In the genomic region with DNA sequence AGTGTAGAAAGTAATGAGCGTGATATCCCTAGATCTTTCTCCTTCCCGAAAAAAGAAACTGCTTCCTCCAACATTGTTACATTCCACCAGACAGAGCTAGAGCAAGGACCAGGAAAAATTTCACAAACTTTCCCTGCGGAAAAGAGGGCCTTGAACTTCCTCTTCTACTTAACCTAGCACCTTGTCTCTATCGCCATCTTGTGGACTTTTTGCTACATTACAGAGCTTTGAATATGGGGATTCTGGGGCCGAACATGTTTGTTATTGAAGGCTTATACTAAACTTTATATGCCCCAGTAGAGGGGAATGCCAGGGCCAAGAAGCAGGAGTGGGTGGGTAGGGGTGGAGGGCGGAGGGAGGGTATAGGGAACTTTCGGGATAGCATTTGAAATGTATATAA, we compare ENCODE assay signal across 10 mouse cellular contexts. TPM values are rescaled to one million over a fixed set of nuclear protein-coding genes. Genes with fewer than 3 reads are reported as not detected.
A peak's percentile ranks its signal among the peaks of the same experiment; 100 is the strongest.
DNase-seq lines count a peak whose midpoint lies in the region; ATAC-seq and TF ChIP-seq lines count a peak whose summit lies in the region.
"Had no signal": no experiment of that assay in that cellular context is flagged by ENCODE, and none has a peak within 500 bp of the region (broad histone marks: within the 10 kb centered on the region; RNA-seq: fewer than 3 reads in every experiment).

No protein-coding gene starts in this region.

- TF ChIP-seq POLR2A in liver, adult 2 months (IDR thresholded peaks at IDR 0.05; ENCODE audit: extremely low read depth, insufficient read depth, low read length), result no peak

- WGBS in embryonic facial prominence, embryonic 11.5 days, result 29% methylated on average over 7 of the region's 7 CpGs
- WGBS in embryonic facial prominence, embryonic 10.5 days, result 36% methylated on average over 7 of the region's 7 CpGs
- 38% methylated on average over 7 of the region's 7 CpGs for WGBS in liver, adult 2 months
- 38% methylated on average over 7 of the region's 7 CpGs for WGBS in forebrain, embryonic 13.5 days

- no peak overlapping the region for H3K27ac ChIP-seq in embryonic facial prominence, embryonic 11.5 days (replicated peaks; ENCODE audit: low read depth, low read length)
- H3K27ac ChIP-seq in embryonic facial prominence, embryonic 10.5 days (replicated peaks), result no peak overlapping the region
- H3K27ac ChIP-seq in liver, adult 2 months (replicated peaks; ENCODE audit: insufficient read depth, low read depth, low read length), result no peak overlapping the region
- no peak overlapping the region for H3K27ac ChIP-seq in forebrain, embryonic 13.5 days
- H3K27ac ChIP-seq: neural tube, embryonic 13.5 days had no signal

- peaks cover 12% of the 10 kb centered on the region for H3K27me3 ChIP-seq in embryonic facial prominence, embryonic 11.5 days (ENCODE audit: control insufficient read depth, insufficient read depth, low read length)
- H3K27me3 ChIP-seq in embryonic facial prominence, embryonic 10.5 days (replicated peaks; ENCODE audit: low read depth, poor library complexity, severe bottlenecking), result peaks cover 86% of the 10 kb centered on the region
- peaks cover 6% of the 10 kb centered on the region for H3K27me3 ChIP-seq in liver, adult 2 months (ENCODE audit: control insufficient read depth, insufficient read depth, low read length)
- peaks cover 39% of the 10 kb centered on the region for H3K27me3 ChIP-seq in forebrain, embryonic 13.5 days

- no peaks in the 10 kb centered on the region for H3K9me3 ChIP-seq in embryonic facial prominence, embryonic 11.5 days (replicated peaks; ENCODE audit: control insufficient read depth, low read length)
- H3K9me3 ChIP-seq in embryonic facial prominence, embryonic 10.5 days, result no peaks in the 10 kb centered on the region
- H3K9me3 ChIP-seq in forebrain, embryonic 13.5 days (replicated peaks), result no peaks in the 10 kb centered on the region
- H3K9me3 ChIP-seq: neural tube, embryonic 13.5 days had no signal

- no peak overlapping the region for H3K4me3 ChIP-seq in embryonic facial prominence, embryonic 11.5 days (ENCODE audit: low read depth, low read length)
- no peak overlapping the region for H3K4me3 ChIP-seq in embryonic facial prominence, embryonic 10.5 days
- H3K4me3 ChIP-seq in liver, adult 2 months (ENCODE audit: insufficient read depth, low read depth, low read length), result no peak overlapping the region
- H3K4me3 ChIP-seq in forebrain, embryonic 13.5 days, result no peak overlapping the region
- H3K4me3 ChIP-seq: neural tube, embryonic 13.5 days had no signal

- H3K36me3 ChIP-seq in embryonic facial prominence, embryonic 11.5 days (replicated peaks; ENCODE audit: control insufficient read depth, insufficient read depth, low read depth, low read length), result no peaks in the 10 kb centered on the region
- H3K36me3 ChIP-seq in embryonic facial prominence, embryonic 10.5 days (replicated peaks), result no peaks in the 10 kb centered on the region
- no peaks in the 10 kb centered on the region for H3K36me3 ChIP-seq in liver, adult 2 months (ENCODE audit: control insufficient read depth, insufficient read depth, low read length)
- no peaks in the 10 kb centered on the region for H3K36me3 ChIP-seq in forebrain, embryonic 13.5 days (ENCODE audit: poor library complexity, severe bottlenecking)
- H3K36me3 ChIP-seq: neural tube, embryonic 13.5 days had no signal

- H3K79me2 ChIP-seq in liver, adult 2 months (ENCODE audit: control insufficient read depth, insufficient read depth, low read length), result no peaks in the 10 kb centered on the region

- TF ChIP-seq CTCF in liver, adult 2 months (IDR thresholded peaks at IDR 0.05; ENCODE audit: low read depth, low read length), result no peak

- no peak for ATAC-seq in embryonic facial prominence, embryonic 11.5 days (replicated peaks; ENCODE audit: insufficient number of reproducible peaks, low FRiP score, low TSS enrichment, low read depth)
- no peak for ATAC-seq in activated CD4-positive, CD25-positive, alpha-beta regulatory T cell, adult 4 months
- ATAC-seq in forebrain, embryonic 13.5 days, result no peak

- H3K4me1 ChIP-seq in embryonic facial prominence, embryonic 11.5 days (ENCODE audit: control insufficient read depth, insufficient read depth, low read length), result no peaks in the 10 kb centered on the region
- H3K4me1 ChIP-seq in embryonic facial prominence, embryonic 10.5 days, result peaks cover 8% of the 10 kb centered on the region; the same call in 1 of the 2 replicates
- peaks cover 6% of the 10 kb centered on the region; the same call in 1 of the 2 replicates for H3K4me1 ChIP-seq in liver, adult 2 months (ENCODE audit: control insufficient read depth, insufficient read depth, low read length)
- no peaks in the 10 kb centered on the region for H3K4me1 ChIP-seq in forebrain, embryonic 13.5 days
- H3K4me1 ChIP-seq: neural tube, embryonic 13.5 days had no signal

- DNase-seq in embryonic facial prominence, embryonic 11.5 days (ENCODE audit: low spot score), result peak; percentile 77
- DNase-seq in embryonic facial prominence, embryonic 10.5 days (ENCODE audit: low spot score), result no peak
- peak; percentile 34 for DNase-seq in liver, adult 2 months (ENCODE audit: extremely low read depth, low read depth, low spot score)
- DNase-seq in liver, result no peak
- DNase-seq in brain, adult 2 months (ENCODE audit: low read depth, low spot score), result peak; percentile 46
- peak; percentile 7 to 46 for DNase-seq in kidney, postnatal 36 days

- no peak overlapping the region for H3K4me2 ChIP-seq in embryonic facial prominence, embryonic 11.5 days (ENCODE audit: low read depth, low read length)
- no peak overlapping the region for H3K4me2 ChIP-seq in forebrain, embryonic 13.5 days
- H3K4me2 ChIP-seq: neural tube, embryonic 13.5 days had no signal

- H3K9ac ChIP-seq in embryonic facial prominence, embryonic 11.5 days (replicated peaks; ENCODE audit: low read length), result no peak overlapping the region
- no peak overlapping the region for H3K9ac ChIP-seq in liver, adult 2 months (ENCODE audit: low read depth, low read length)
- H3K9ac ChIP-seq in forebrain, embryonic 13.5 days, result no peak overlapping the region
- H3K9ac ChIP-seq: neural tube, embryonic 13.5 days had no signal

RNA-seq across cellular contexts. Expression of a gene that starts 21.9 kb away (rescaled TPM):
- polyA plus RNA-seq in embryonic facial prominence, embryonic 11.5 days (2014; fragmentation: Nextera tagmentation; extraction: Ambion mirVana), result not detected in 2 replicates
- not detected in 2 replicates for polyA plus RNA-seq in embryonic facial prominence, embryonic 10.5 days (2016; fragmentation: Nextera tagmentation; extraction: Ambion mirVana)
- total RNA-seq in liver, adult 2 months (2014; rRNA removed), result not detected in 2 replicates
- polyA plus RNA-seq in liver, adult 2 months (2012; rRNA removed), result not detected in 2 replicates
- polyA plus RNA-seq in activated CD4-positive, CD25-positive, alpha-beta regulatory T cell, adult 4 months (2017; shearing (Covaris generic)), result not detected
- polyA plus RNA-seq in forebrain, embryonic 13.5 days (2015; fragmentation: Nextera tagmentation; extraction: Ambion mirVana), result not detected in 2 replicates
- total RNA-seq: hematopoietic stem cell, adult 5-6 weeks had no signal
- polyA plus RNA-seq: neural tube, embryonic 13.5 days had no signal

RNA-seq across cellular contexts. Expression of a gene that starts 29.5 kb away (rescaled TPM):
- 0.53 TPM in 1 of 2 replicates, not detected in the other for polyA plus RNA-seq in embryonic facial prominence, embryonic 11.5 days (2014; fragmentation: Nextera tagmentation; extraction: Ambion mirVana)
- 0.44 TPM in 1 of 2 replicates, not detected in the other for polyA plus RNA-seq in embryonic facial prominence, embryonic 10.5 days (2016; fragmentation: Nextera tagmentation; extraction: Ambion mirVana)
- total RNA-seq in liver, adult 2 months (2014; rRNA removed), result not detected in 2 replicates
- polyA plus RNA-seq in liver, adult 2 months (2012; rRNA removed), result 0.11 TPM in 1 of 2 replicates, not detected in the other
- polyA plus RNA-seq in activated CD4-positive, CD25-positive, alpha-beta regulatory T cell, adult 4 months (2017; shearing (Covaris generic)), result under 1 TPM in 1 of 2 experiments, not detected in 1; 0.42 TPM
- 0.38 and 0.77 TPM in 2 replicates for polyA plus RNA-seq in forebrain, embryonic 13.5 days (2015; fragmentation: Nextera tagmentation; extraction: Ambion mirVana)
- total RNA-seq: hematopoietic stem cell, adult 5-6 weeks had no signal

Comparison
In these comparisons a context has a peak if more than half of its experiments do, and no peak if none do; other contexts are left out.
1. DNase-seq: peak in embryonic facial prominence, embryonic 11.5 days (single experiment), liver, adult 2 months (single experiment), brain, adult 2 months (single experiment) and kidney, postnatal 36 days (2 of 2); none in embryonic facial prominence, embryonic 10.5 days (single experiment) and liver (single experiment).